Mouse (Mus musculus): ENCODE measurements around the gene Mettl24. TPM values are rescaled to one million over a fixed set of nuclear protein-coding genes. Genes with fewer than 3 reads are reported as not detected.
"Not testable (repeated sequence)": the region's sequence is repeated elsewhere in the genome, so short reads cannot be mapped to it uniquely, and the experiment has no call there.

The Mettl24 gene
- total RNA-seq, 2 experiments from 2014 or later, result 1.3 to 1.6 TPM

DNA sequence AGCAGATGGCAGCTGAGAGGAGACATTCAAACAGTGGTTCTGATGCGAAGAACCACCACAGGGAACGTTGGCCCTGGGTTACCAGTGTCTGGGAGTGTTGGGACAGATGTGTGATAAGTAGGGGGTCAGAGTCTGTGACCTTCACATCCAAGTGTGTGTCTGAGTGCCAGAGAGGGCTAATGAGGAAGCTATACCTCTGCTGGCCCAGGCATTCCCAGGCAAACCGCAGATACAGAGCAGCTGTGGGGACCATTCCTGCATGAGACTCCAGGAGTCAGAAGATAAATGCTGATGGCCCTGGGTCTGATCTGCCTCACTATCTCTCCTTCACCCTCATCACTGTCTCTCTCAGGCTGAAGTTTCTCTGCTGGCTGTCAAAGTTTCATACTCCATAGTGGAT lies 57.6 kb downstream of the Mettl24 start:
- DNase-seq, result no peak

DNA sequence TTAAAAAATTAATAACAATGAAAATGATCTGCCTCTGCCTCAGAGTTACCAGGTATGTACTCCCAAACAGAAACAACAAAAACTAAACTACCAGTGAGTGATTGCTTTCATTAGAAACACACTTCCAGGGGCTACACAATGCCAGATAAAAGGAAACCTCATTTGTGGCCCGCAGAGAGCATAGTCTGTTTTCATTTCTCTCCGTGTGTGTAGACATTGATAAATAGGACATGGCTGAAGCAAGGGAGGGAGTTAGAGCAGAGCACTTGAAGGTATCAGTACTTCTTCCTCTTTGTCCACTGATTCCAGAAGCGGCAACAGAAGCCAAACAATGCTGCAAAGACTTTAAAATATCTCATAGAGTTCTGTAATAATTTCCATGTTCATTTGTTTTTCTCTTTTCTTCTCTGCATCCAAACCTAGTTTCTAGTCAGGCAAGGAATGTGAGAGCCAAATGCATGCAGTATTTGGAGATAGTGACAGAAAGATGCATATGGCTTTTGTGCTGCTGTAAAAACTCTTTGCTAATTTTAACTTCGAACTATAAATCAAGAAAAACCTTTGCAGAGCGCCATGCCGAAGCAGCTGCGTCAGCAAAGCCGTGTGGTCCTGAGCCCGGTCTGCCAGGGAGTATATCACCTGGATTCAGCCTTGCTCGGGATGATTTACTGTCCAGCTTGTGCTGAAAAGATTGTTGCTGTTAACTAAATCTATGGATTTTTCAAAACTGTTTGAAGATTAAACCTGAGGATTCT lies 67.4 kb downstream of the Mettl24 start:
- no peak for DNase-seq

- DNase-seq, result no peak
Measured at GRCm38 (mm10) chr10:40751157-40751556, 68.1 kb downstream of the Mettl24 start.

DNA sequence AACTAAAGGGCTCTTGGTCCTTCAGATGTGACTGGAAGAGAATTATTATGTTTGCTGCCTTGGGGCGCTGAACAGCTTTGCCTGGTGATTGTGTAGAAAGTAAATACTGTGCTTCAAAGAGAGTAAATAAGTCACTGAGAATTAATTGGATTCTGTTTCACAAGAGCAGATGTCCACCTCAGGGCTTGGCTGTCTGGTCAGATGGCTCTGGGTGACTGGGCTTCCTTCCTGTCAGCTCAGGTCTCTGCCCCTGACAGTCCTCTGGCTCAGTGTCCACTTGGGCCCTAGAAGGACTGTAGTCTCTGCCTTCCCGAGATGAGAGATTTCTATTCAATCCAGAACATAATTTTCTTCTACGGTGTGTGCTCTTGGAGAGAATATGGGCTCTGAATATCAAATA lies 70.0 kb downstream of the Mettl24 start:
- no peak for DNase-seq

GRCm38 (mm10) chr10:40758171-40759010 lies 75.3 kb downstream of the Mettl24 start:
- DNase-seq, result peak; percentile 68 to 69

DNA sequence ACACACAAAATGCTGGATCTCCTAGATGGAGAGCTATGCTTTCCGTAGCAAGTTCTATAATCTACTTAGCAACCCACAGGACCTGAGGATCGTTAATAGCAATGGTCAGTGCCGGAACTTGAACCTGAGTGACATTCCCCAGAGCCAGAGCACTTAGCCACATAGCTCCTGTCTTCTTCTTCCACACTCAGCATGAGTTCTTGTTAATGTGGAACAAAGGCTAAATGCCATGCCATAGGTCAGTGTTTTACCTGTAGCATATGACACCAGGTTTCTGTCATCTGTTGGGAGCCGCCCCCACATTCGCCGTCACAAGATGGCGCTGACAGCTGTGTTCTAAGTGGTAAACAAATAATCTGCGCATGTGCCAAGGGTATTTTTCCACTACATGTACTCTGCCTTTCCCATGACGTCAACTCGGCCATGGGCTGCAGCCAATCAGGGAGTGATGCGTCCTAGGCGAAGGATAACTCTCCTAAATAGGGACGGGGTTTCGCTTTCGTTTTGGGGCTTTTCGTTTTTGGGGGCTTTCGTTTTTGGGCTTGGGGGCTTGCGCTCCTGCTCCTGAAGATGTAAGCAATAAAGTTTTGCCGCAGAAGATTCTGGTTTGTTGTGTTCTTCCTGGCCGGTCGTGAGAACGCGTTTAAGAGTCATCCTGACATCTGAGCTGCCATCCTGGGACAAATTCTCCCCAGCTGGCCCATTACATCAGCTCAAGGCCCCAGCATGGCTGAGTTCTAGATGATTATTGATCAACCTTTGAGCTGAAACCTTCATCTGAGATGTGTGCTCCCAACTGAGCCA lies 76.5 kb downstream of the Mettl24 start:
- not testable (repeated sequence) for DNase-seq

DNA sequence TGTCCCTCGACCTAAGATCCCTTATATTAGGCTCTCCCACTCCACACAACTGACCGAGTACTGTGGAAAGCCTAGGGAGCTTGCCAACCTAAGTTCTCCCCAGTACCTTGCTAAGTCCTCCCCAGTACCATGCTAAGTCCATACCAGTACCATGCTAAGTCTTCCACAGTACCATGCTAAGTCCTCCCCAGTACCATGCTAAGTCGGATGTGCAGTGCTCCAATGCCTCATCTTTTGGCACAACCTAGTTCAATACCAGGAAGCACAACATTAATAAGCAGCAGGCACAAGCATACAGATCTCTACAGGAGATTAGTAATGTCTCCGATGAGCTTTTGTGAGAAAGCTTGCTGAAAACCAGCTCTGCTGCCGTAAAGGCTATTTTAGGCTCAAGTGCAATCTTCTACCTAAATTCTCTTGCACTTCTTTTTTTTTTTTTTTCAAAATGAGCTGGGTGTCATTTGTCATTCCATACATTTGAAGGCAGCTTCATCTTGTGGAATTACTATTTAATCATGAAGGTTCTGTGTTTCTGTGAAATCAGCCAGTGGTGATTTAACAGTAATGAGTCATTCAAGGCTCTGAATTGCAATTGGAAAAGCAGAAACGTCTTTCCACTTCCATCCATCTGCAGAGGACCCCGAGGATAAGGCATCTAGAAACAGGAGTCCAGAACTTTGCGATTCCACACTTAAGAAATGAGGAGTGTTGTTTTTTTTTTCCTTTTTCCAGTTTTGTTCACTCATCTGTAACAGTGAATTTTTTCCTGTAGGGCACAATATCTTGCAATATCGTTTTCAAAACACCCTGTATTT lies 77.3 kb downstream of the Mettl24 start:
- no peak for DNase-seq

DNA sequence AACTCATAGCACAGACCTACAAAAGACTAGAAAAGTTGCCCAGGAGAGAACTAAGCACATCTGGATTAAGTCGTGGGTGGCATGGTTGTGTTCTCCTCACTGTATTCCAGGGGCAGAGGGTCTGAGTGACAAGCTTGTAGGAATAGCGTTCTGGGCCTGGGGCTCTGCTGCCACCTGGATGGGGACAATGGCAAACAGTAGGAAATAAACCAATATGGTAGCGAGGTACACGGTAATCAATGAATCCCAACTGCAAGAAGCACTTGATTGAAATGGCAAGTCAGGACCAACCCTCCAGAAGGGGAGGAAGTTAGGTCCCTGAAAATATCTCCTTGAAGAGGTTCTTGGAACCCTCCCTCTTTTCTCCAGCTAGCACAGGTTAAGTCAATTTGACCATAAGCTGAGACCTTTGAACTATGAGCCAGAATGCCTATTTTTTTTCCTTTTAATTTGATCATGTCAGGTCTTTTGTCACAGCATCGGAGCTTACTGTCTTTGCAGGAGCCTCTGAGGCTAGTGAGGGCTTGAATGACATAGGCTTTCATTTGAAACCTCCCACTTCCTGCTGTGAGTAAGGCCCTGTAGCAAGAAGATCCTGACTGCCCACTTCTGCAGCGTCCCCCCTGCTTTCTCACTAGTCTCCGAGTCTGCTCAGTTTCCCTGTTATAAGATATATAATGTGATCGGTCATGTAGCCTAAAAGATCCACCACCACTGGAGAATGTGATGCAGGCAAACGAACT lies 78.1 kb downstream of the Mettl24 start:
- DNase-seq, result no peak

DNA sequence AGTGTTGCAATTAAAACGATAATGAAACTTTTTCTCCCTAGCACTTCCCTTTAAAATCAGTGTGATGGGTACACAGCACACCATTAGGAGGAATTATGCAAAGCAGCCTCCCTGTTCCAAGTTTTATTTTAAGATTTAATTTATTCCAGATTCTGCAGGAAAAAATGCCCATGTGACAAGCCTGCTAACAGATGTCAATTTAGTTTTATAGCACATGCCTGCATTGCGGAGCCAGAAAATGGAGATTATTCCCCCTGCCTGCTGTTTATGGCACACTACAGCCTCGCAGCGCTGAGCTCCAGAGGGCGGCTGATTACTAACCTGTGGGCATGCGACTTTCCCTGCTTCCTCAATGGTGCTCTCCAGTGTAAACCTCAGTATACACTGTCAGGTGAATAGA lies 79.5 kb downstream of the Mettl24 start:
- DNase-seq, result no peak

GRCm38 (mm10) chr10:40763084-40763720 lies 80.1 kb downstream of the Mettl24 start:
- no peak for DNase-seq

DNA sequence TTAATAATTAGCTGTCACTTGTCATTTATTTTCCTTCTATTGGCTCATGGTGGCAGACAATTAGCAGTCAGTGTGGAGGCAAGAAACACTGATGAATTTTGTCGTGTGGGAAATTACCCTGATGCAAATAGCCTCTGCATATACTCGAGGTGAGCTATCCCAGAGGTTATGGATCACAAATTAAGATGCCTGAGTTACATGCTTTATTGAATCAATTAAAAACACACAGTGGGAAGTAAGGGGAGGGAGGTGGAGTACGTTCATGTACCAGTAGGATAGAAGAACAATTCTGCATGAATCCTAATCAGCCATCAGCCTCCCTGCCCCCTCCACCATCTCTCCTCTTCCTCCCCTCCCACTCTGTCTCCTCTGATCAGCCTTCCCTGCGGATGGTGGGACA lies 89.2 kb downstream of the Mettl24 start:
- no peak for DNase-seq

DNA sequence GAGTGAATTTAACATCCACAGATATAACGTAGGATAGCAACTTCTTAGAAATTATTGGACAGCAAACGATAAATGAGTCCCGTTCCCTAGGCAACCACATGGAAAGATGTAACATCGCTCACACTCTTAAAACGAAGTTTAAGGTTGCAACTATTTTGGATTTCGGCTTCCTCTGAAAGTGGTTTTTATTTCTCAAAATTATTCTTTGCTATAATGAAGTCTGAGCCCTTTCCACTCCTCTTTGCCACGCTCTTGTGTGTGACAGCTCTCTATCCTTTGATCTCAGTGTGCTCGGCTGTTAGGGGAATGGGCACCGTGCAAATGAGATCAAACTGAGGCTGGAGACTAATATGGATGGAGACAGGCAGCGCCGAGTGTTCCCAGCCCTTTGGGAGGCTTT lies 92.1 kb downstream of the Mettl24 start:
- DNase-seq, result no peak

GRCm38 (mm10) chr10:40775655-40776054 lies 92.6 kb downstream of the Mettl24 start:
- no peak for DNase-seq

DNA sequence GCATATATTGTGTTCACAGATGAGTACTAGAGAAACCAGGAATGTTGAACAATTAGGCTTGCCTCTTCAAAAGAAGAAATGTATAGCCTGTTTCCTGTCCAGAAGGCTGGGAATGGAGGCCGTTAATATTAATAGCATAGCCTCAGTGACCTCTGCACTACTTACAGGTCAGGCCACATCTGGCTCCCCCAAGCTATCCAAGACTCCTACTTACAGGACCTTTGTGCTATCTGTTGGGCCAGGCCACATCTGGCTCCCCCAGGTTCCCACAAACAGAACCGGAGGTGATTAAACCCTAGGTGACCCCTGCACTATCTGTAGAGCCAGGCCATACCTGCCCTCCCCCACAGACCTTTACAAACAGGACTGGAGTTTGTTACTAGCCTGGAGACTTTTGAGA lies 94.1 kb downstream of the Mettl24 start:
- DNase-seq, result no peak

GRCm38 (mm10) chr10:40778472-40778871 lies 95.4 kb downstream of the Mettl24 start:
- DNase-seq, result no peak

DNA sequence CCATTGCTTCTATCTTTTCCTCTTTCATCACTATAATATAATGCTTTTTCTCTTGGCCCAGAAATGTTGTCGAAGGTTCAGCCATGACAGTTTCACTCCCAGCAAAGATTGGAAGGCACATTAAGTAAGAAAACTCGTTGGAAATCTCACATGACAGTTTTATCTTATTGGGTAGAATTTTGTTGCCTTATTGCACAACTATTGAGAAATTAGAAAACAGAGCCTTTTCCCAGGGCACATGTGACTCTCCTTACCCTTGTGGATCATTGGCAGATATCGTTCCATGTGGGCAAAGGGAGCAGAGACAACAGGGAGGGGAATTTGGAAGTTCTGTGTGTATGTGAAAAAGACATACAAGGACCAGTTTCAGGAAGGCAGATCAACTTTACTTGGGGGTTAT lies 107.3 kb downstream of the Mettl24 start:
- DNase-seq, result no peak

DNA sequence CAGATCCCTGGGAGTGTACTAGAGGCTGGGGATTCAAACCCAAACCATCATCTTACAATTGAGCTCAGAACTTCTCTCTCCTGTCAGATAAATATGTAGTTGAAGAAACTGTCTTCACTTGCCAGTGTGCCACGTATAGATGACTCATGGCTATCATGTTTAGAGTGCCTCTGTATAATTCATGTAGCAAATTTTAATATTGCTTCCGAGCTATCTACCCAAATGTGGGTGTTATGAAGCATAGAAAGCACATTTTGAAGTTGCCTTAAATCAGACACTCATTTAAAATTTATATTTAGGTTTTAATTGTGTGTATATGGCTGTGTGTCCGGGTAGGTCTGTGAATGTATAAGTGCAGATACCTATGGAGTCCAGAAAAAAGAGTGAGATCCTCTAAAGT lies 109.0 kb downstream of the Mettl24 start:
- no peak for DNase-seq

DNA sequence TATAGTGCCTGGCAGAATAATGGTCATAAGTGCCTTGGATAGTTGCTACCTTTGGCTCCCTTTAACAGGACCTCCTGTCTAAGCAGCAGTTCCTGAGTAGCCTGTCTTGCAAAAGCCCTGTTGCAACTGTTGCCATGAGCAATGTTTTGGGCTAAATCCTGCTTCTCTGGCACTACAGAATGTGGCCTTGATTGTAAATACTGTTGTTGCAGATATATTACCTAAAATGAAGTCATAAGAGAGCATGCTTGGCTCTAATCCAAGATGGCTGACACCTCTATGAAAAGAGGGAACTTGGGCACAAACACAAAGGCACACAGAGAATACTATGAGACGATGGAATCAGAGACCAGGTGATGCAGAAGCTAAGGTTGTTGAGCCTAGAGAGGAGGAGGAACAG lies 122.1 kb downstream of the Mettl24 start:
- DNase-seq, result no peak

DNA sequence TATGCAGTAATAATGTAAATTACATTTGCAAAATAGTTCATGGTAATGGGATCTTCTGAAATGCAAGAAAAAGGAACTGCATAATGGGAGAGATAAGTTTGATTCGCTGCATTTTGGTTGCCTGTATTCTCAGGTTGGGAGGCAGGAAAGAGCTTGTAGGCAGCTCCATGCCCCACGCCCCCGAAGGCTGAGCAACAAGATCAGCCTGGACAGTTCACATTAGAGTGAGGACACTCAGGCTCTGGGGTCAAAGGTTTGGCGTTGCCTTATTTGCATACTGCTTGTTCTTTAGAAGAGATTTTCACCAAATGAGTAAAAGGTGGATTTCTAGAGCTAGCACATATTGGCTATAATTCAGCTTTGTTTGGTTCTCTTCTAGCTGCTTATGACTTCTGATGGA lies 123.1 kb downstream of the Mettl24 start:
- DNase-seq, result no peak

- DNase-seq, result not testable (repeated sequence)
Measured at GRCm38 (mm10) chr10:40809411-40809910, 126.4 kb downstream of the Mettl24 start.

All from heart, adult 18-20 months (tissue).